Mouse (Mus musculus) CH12.LX (cell line): ENCODE measurements around the gene Dolk. TPM values are rescaled to one million over a fixed set of nuclear protein-coding genes. Genes with fewer than 3 reads are reported as not detected.
A peak's percentile ranks its signal among the peaks of the same experiment; 100 is the strongest.

ENCODE experiments used
- DNase-seq: peaks from one replicate; pipeline ENCODE4 v3.0.0-alpha.2; 2013; ENCODE audit errors: extremely low read depth
- H3K27ac ChIP-seq: 2 replicates; pipeline ENCODE4 v1.5.1; 2012; ENCODE audit warnings: low read depth, mild to moderate bottlenecking, control low read depth, moderate library complexity; ENCODE audit not compliant: insufficient read depth
- H3K27me3 ChIP-seq: replicated peaks from 2 replicates; pipeline ENCODE3; 2012; ENCODE audit warnings: inconsistent platforms
- H3K36me3 ChIP-seq, 2 experiments: replicated peaks in 1 of 2; 2 replicates each; pipeline versions ENCODE3 to v1.6.1; 2012; ENCODE audit warnings: inconsistent platforms in 1 of 2, low read length in 1 of 2, mild to moderate bottlenecking in 1 of 2, mixed read lengths in 1 of 2, moderate library complexity in 1 of 2; ENCODE audit not compliant: control insufficient read depth in 1 of 2, insufficient read depth in 1 of 2
- H3K4me1 ChIP-seq, 2 experiments: 2 replicates each; pipeline ENCODE4 v1.6.1; 2012; ENCODE audit warnings: inconsistent platforms in 1 of 2, moderate library complexity in 1 of 2; ENCODE audit not compliant: insufficient read depth in 2 of 2, control insufficient read depth in 1 of 2
- H3K4me2 ChIP-seq: 2 replicates; pipeline ENCODE4 v1.6.1; 2012; ENCODE audit warnings: low read depth, mild to moderate bottlenecking, control low read depth; ENCODE audit not compliant: poor library complexity, insufficient read depth, severe bottlenecking
- H3K4me3 ChIP-seq, 3 experiments: fragments of 150-350 bp in 1 of 3; sonication (generic) in 1 of 3; replicated peaks in 1 of 3; 2 replicates each; pipeline versions ENCODE3 to v1.5.1; 2011 to 2012; ENCODE audit warnings: low read depth in 2 of 3, low read length in 2 of 3, mild to moderate bottlenecking in 2 of 3, moderate library complexity in 2 of 3, control low read depth in 1 of 3, improper control_type of control experiment in 1 of 3, inconsistent platforms in 1 of 3, mixed read lengths in 1 of 3; ENCODE audit not compliant: poor library complexity in 1 of 3
- H3K79me2 ChIP-seq: replicated peaks from 2 replicates; pipeline ENCODE4 v1.6.1; 2012; ENCODE audit warnings: mild to moderate bottlenecking, moderate library complexity; ENCODE audit not compliant: control insufficient read depth, poor library complexity, insufficient read depth, severe bottlenecking; ENCODE audit errors: extremely low read depth
- H3K9ac ChIP-seq: 2 replicates; pipeline ENCODE4 v1.6.1; 2012; ENCODE audit warnings: low read depth, mild to moderate bottlenecking, control low read depth, moderate library complexity; ENCODE audit not compliant: insufficient read depth
- H3K9me3 ChIP-seq: replicated peaks from 2 replicates; pipeline ENCODE3; 2012; ENCODE audit warnings: low read length, inconsistent platforms, mixed read lengths
- BHLHE40 ChIP-seq: IDR thresholded peaks from 2 replicates; pipeline ENCODE4 v1.6.1; 2011; ENCODE audit warnings: mild to moderate bottlenecking, low read depth, low read length, improper control_type of control experiment
- CHD2 ChIP-seq: IDR thresholded peaks from 2 replicates; pipeline ENCODE4 v1.6.1; 2011; ENCODE audit warnings: low read length, improper control_type of control experiment
- ELF1 ChIP-seq: IDR thresholded peaks from 2 replicates; pipeline ENCODE4 v1.6.1; 2014; ENCODE audit warnings: low read depth, mild to moderate bottlenecking, inconsistent platforms, low read length, improper control_type of control experiment
- EP300 ChIP-seq: IDR thresholded peaks from 2 replicates; pipeline ENCODE4 v1.6.1; 2011; ENCODE audit warnings: low read length, improper control_type of control experiment
- ETS1 ChIP-seq: conservative IDR thresholded peaks from 2 replicates; pipeline ENCODE4 v1.6.1; 2012; ENCODE audit warnings: low read depth, mild to moderate bottlenecking, inconsistent platforms, low read length, improper control_type of control experiment, moderate library complexity
- IRF4 ChIP-seq: IDR thresholded peaks from 2 replicates; pipeline ENCODE4 v1.6.1; 2014; ENCODE audit warnings: low read depth, mild to moderate bottlenecking, inconsistent platforms, low read length, improper control_type of control experiment
- JUN ChIP-seq: IDR thresholded peaks from 2 replicates; pipeline ENCODE4 v1.6.1; 2011; ENCODE audit warnings: low read depth, mild to moderate bottlenecking, low read length, improper control_type of control experiment, moderate library complexity; ENCODE audit not compliant: insufficient read depth
- JUND ChIP-seq: conservative IDR thresholded peaks from 2 replicates; pipeline ENCODE4 v1.6.1; 2011; ENCODE audit warnings: low read depth, low read length, improper control_type of control experiment
- MAZ ChIP-seq: IDR thresholded peaks from 2 replicates; pipeline ENCODE4 v1.6.1; 2012; ENCODE audit warnings: low read depth, mild to moderate bottlenecking, inconsistent platforms, low read length, improper control_type of control experiment, moderate library complexity
- NELFE ChIP-seq: IDR thresholded peaks from 2 replicates; pipeline ENCODE4 v1.6.1; 2011; ENCODE audit warnings: low read depth, low read length, improper control_type of control experiment
- PAX5 ChIP-seq: IDR thresholded peaks from 2 replicates; pipeline ENCODE4 v1.6.1; 2012; ENCODE audit warnings: low read length, inconsistent platforms, mixed read lengths
- POLR2A ChIP-seq: IDR thresholded peaks from 2 replicates; pipeline ENCODE4 v1.6.1; 2011; ENCODE audit warnings: low read depth, mild to moderate bottlenecking, improper control_type of control experiment, low read length
- RAD21 ChIP-seq: IDR thresholded peaks from 2 replicates; pipeline ENCODE4 v1.6.1; 2011; ENCODE audit warnings: low read depth, mild to moderate bottlenecking, low read length, improper control_type of control experiment, moderate library complexity
- RCOR1 ChIP-seq: conservative IDR thresholded peaks from 2 replicates; pipeline ENCODE4 v1.6.1; 2012; ENCODE audit warnings: low read depth, mild to moderate bottlenecking, inconsistent platforms, low read length, improper control_type of control experiment
- SMC3 ChIP-seq: IDR thresholded peaks from 2 replicates; pipeline ENCODE4 v1.6.1; 2011; ENCODE audit warnings: low read depth, low read length, improper control_type of control experiment
- UBTF ChIP-seq: IDR thresholded peaks from 2 replicates; pipeline ENCODE4 v1.6.1; 2012; ENCODE audit warnings: low read depth, mild to moderate bottlenecking, inconsistent platforms, low read length, improper control_type of control experiment, moderate library complexity
- USF1 ChIP-seq: IDR thresholded peaks from 2 replicates; pipeline ENCODE4 v1.6.1; 2014; ENCODE audit warnings: low read depth, mild to moderate bottlenecking, inconsistent platforms, low read length, improper control_type of control experiment
- USF2 ChIP-seq: conservative IDR thresholded peaks from 2 replicates; pipeline ENCODE4 v1.6.1; 2011; ENCODE audit warnings: low read depth, low read length, improper control_type of control experiment
- ZKSCAN1 ChIP-seq: IDR thresholded peaks from 2 replicates; pipeline ENCODE4 v1.6.1; 2012; ENCODE audit warnings: low read depth, inconsistent platforms, low read length, improper control_type of control experiment, borderline replicate concordance
- ZMIZ1 ChIP-seq: IDR thresholded peaks from 2 replicates; pipeline ENCODE4 v1.6.1; 2012; ENCODE audit warnings: low read depth, mild to moderate bottlenecking, inconsistent platforms, low read length, improper control_type of control experiment
- ZNF384 ChIP-seq: IDR thresholded peaks from 2 replicates; pipeline ENCODE4 v1.6.1; 2012; ENCODE audit warnings: low read depth, low read length, improper control_type of control experiment, inconsistent platforms
- dilution Hi-C: fragments of 300-500 bp; cut with MboI; formaldehyde crosslinking; loops from 2 replicates; pipeline ENCODE4 v1.14.3; 2020; ENCODE audit warnings: low sequenced_read_pairs; ENCODE audit not compliant: extremely low pct_unique_long_range_greater_than_20kb, extremely low pct_ligation_motif_present
- in situ Hi-C: fragments of 300-500 bp; cut with MboI; formaldehyde crosslinking; loops from 3 replicates; pipeline ENCODE4 v1.14.3; 2019; ENCODE audit warnings: low sequenced_read_pairs, low pct_ligation_motif_present, low pct_unique_long_range_greater_than_20kb, mixed read lengths
- polyA plus RNA-seq: library from polyadenylated mRNA; unstranded; fragments of >175 nt; gene quantifications from 2 replicates; pipeline ENCODE4 v1.2.1, GENCODE M21; 2012; ENCODE audit warnings: low read depth; ENCODE audit not compliant: insufficient read length
- total RNA-seq, 2 experiments: library from RNA; depleted of rRNA; stranded (reverse); fragments of 300-350 nt in 1 of 2; fragments of >200 nt in 1 of 2; gene quantifications; 2 replicates each; pipeline ENCODE4 v1.2.3; 2012 to 2014

The Dolk gene
- total and polyA plus RNA-seq, 3 experiments = 11.6 to 17.4 (median 11.8) TPM

- TF ChIP-seq JUND = no peak
Measured at GRCm38 (mm10) chr2:30268371-30268770, 17.8 kb downstream of the Dolk start (continued).

GRCm38 (mm10) chr2:30267466-30267865 lies 18.7 kb downstream of the Dolk start:
- in situ Hi-C loops = no loop called here
- dilution Hi-C loops = no loop called here
- Histone ChIP-seq H3K9me3 (no peaks in the 10 kb centered on the region), H3K4me3 (peak overlapping the region in 1 of 3 experiments; percentile 15), H3K79me2 (no peaks in the 10 kb centered on the region), H3K36me3 (peaks cover 8 to 42% of the 10 kb centered on the region in 2 experiments), H3K9ac (no peak overlapping the region), H3K4me2 (no peak overlapping the region), H3K27me3 (no peaks in the 10 kb centered on the region), H3K27ac (no peak overlapping the region), H3K4me1 (peaks cover 31 to 59% of the 10 kb centered on the region in 2 experiments)
- no peak for DNase-seq
- TF ChIP-seq ZMIZ1 (no peak), IRF4 (no peak), PAX5 (no peak), RCOR1 (no peak), POLR2A (no peak), ELF1 (no peak), EP300 (no peak), ZKSCAN1 (no peak), USF2 (no peak), BHLHE40 (no peak), ZNF384 (no peak), ETS1 (no peak), RAD21 (no peak), USF1 (no peak), JUN (no peak), UBTF (no peak), MAZ (no peak), SMC3 (no peak), NELFE (no peak), CHD2 (no peak)
